Mouse (Mus musculus): ENCODE data around the gene Mocs2. TPM values are rescaled to one million over a fixed set of nuclear protein-coding genes. Genes with fewer than 3 reads are reported as not detected.

Gene Mocs2
- total RNA-seq (2014; rRNA removed; ENCODE audit: low replicate concordance) (33.3 and 49.3 TPM in 2 replicates), polyA plus RNA-seq (2015; fragmentation: Nextera tagmentation; extraction: Ambion mirVana) (83.6 and 87.1 TPM in 2 replicates)

- under 1% methylated on average over 39 of the region's 39 CpGs for WGBS
- H3K4me2 ChIP-seq (ENCODE audit: low read depth, low read length): peak within 1 kb of the TSS; percentile 96
- peak within 1 kb of the TSS; percentile 87 for H3K4me3 ChIP-seq (ENCODE audit: low read depth, low read length)
- H3K36me3 ChIP-seq (replicated peaks; ENCODE audit: control insufficient read depth, insufficient read depth, low read length): peaks cover 17% of the 10 kb centered on the region
- H3K27ac ChIP-seq (ENCODE audit: low read depth): peak within 1 kb of the TSS; percentile 24; the same call in 1 of the 2 replicates
- ATAC-seq (ENCODE audit: insufficient read depth, low read depth): peak; percentile 99
- TF ChIP-seq EP300 (IDR thresholded peaks at IDR 0.05; ENCODE audit: low read depth) (no peak), CTCF (IDR thresholded peaks at IDR 0.05; ENCODE audit: low read depth) (no peak)
- peak within 1 kb of the TSS; percentile 73 for H3K9ac ChIP-seq (replicated peaks; ENCODE audit: low read depth, low read length)
- peaks cover 6% of the 10 kb centered on the region for H3K4me1 ChIP-seq (ENCODE audit: control insufficient read depth, insufficient read depth)
- no peaks in the 10 kb centered on the region for H3K27me3 ChIP-seq (ENCODE audit: control insufficient read depth, insufficient read depth, low read length)
- DNase-seq (ENCODE audit: low spot score): peak; percentile 92
- H3K9me3 ChIP-seq (replicated peaks; ENCODE audit: control insufficient read depth, low read length): no peaks in the 10 kb centered on the region
Measured at GRCm38 (mm10) chr13:114817751-114818360, at the start of gene Mocs2. Mocs2 (plus strand) TSS chr13:114818236.

- Histone ChIP-seq H3K4me3 (ENCODE audit: low read depth, low read length) (no peak overlapping the region), H3K4me2 (ENCODE audit: low read depth, low read length) (no peak overlapping the region), H3K9ac (replicated peaks; ENCODE audit: low read depth, low read length) (no peak overlapping the region), H3K27me3 (ENCODE audit: control insufficient read depth, insufficient read depth, low read length) (no peaks in the 10 kb centered on the region), H3K9me3 (replicated peaks; ENCODE audit: control insufficient read depth, low read length) (no peaks in the 10 kb centered on the region), H3K27ac (ENCODE audit: low read depth) (no peak overlapping the region), H3K4me1 (ENCODE audit: control insufficient read depth, insufficient read depth) (no peaks in the 10 kb centered on the region), H3K36me3 (replicated peaks; ENCODE audit: control insufficient read depth, insufficient read depth, low read length) (no peaks in the 10 kb centered on the region)
- DNase-seq (ENCODE audit: low spot score) (no peak), ATAC-seq (ENCODE audit: insufficient read depth, low read depth) (no peak)
- WGBS: 75% methylated on average over 1 of the region's 1 CpGs
- TF ChIP-seq CTCF (IDR thresholded peaks at IDR 0.05; ENCODE audit: low read depth): peak; percentile 33; the same call in 1 of the 2 replicates
- no peak for TF ChIP-seq EP300 (IDR thresholded peaks at IDR 0.05; ENCODE audit: low read depth)
Measured at GRCm38 (mm10) chr13:114791511-114791910, 26.5 kb upstream of the Mocs2 start.

DNA sequence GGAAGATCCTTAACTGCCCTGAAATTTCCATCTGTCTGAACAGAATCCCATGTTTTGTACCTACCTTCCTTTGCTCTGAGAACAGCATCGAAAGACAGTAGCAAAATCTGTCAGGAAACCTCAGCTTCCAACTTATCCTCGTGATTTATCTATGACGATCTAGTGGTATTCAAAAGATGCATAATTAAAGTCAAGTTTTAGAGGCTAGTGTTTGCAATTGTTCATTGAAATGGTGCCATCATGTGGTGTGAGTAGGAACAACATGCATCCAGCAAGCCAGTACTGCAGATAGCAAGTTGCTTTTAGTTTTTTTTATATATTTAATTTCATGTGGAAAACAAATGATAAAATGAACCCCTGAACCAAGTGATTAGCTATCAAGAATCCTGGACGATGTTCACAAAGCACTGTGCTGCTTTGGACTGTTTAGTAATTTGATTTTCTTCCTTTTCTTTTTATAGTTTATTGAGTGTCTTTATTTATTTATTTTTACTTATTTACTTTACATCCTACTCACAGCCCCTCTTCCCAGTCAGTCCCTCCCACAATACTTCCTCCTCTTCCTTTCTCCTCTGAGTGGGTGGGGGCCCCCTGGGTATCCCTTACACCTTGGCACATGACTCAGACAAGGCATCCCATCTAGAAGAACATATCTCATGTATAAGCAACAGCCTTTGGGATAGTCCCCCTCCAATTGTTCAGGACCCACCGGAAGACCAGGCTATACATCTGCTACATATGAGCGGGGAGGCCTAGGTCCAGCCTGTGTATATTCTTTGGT is 24.6 kb upstream of the Mocs2 start:
- peak; percentile 58 for TF ChIP-seq CTCF (IDR thresholded peaks at IDR 0.05; ENCODE audit: low read depth)
- no peak for TF ChIP-seq EP300 (IDR thresholded peaks at IDR 0.05; ENCODE audit: low read depth)
- Histone ChIP-seq H3K36me3 (replicated peaks; ENCODE audit: control insufficient read depth, insufficient read depth, low read length) (no peaks in the 10 kb centered on the region), H3K27ac (ENCODE audit: low read depth) (no peak overlapping the region), H3K4me1 (ENCODE audit: control insufficient read depth, insufficient read depth) (no peaks in the 10 kb centered on the region), H3K9me3 (replicated peaks; ENCODE audit: control insufficient read depth, low read length) (no peaks in the 10 kb centered on the region), H3K9ac (replicated peaks; ENCODE audit: low read depth, low read length) (no peak overlapping the region), H3K4me3 (ENCODE audit: low read depth, low read length) (no peak overlapping the region), H3K27me3 (ENCODE audit: control insufficient read depth, insufficient read depth, low read length) (no peaks in the 10 kb centered on the region), H3K4me2 (ENCODE audit: low read depth, low read length) (no peak overlapping the region)
- peak; percentile 29 for DNase-seq (ENCODE audit: low spot score)
- ATAC-seq (ENCODE audit: insufficient read depth, low read depth): no peak
- 33% methylated on average over 6 of the region's 6 CpGs for WGBS

- Histone ChIP-seq H3K4me3 (ENCODE audit: low read depth, low read length) (no peak overlapping the region), H3K27me3 (ENCODE audit: control insufficient read depth, insufficient read depth, low read length) (no peaks in the 10 kb centered on the region), H3K9me3 (replicated peaks; ENCODE audit: control insufficient read depth, low read length) (no peaks in the 10 kb centered on the region), H3K4me1 (ENCODE audit: control insufficient read depth, insufficient read depth) (no peaks in the 10 kb centered on the region), H3K9ac (replicated peaks; ENCODE audit: low read depth, low read length) (no peak overlapping the region), H3K4me2 (ENCODE audit: low read depth, low read length) (no peak overlapping the region), H3K36me3 (replicated peaks; ENCODE audit: control insufficient read depth, insufficient read depth, low read length) (no peaks in the 10 kb centered on the region), H3K27ac (ENCODE audit: low read depth) (no peak overlapping the region)
- no peak for TF ChIP-seq EP300 (IDR thresholded peaks at IDR 0.05; ENCODE audit: low read depth)
- TF ChIP-seq CTCF (IDR thresholded peaks at IDR 0.05; ENCODE audit: low read depth): no peak
- no peak for ATAC-seq (ENCODE audit: insufficient read depth, low read depth)
- WGBS: 75% methylated on average over 3 of the region's 3 CpGs
- DNase-seq (ENCODE audit: low spot score): no peak
Measured at GRCm38 (mm10) chr13:114801857-114802256, 16.2 kb upstream of the Mocs2 start.

GRCm38 (mm10) chr13:114802971-114803370 is 15.1 kb upstream of the Mocs2 start:
- H3K9me3 ChIP-seq (replicated peaks; ENCODE audit: control insufficient read depth, low read length): no peaks in the 10 kb centered on the region
- no peak for DNase-seq (ENCODE audit: low spot score)
- no peak overlapping the region for H3K27ac ChIP-seq (ENCODE audit: low read depth)
- WGBS: 77% methylated on average over 2 of the region's 2 CpGs
- no peaks in the 10 kb centered on the region for H3K4me1 ChIP-seq (ENCODE audit: control insufficient read depth, insufficient read depth)
- H3K4me3 ChIP-seq (ENCODE audit: low read depth, low read length): no peak overlapping the region
- no peaks in the 10 kb centered on the region for H3K36me3 ChIP-seq (replicated peaks; ENCODE audit: control insufficient read depth, insufficient read depth, low read length)
- H3K9ac ChIP-seq (replicated peaks; ENCODE audit: low read depth, low read length): no peak overlapping the region
- H3K4me2 ChIP-seq (ENCODE audit: low read depth, low read length): no peak overlapping the region
- no peak for ATAC-seq (ENCODE audit: insufficient read depth, low read depth)
- no peaks in the 10 kb centered on the region for H3K27me3 ChIP-seq (ENCODE audit: control insufficient read depth, insufficient read depth, low read length)
- no peak for TF ChIP-seq CTCF (IDR thresholded peaks at IDR 0.05; ENCODE audit: low read depth)
- TF ChIP-seq EP300 (IDR thresholded peaks at IDR 0.05; ENCODE audit: low read depth): no peak
